ENCODE assay signal across 16 mouse cellular contexts in genomic region chr12:30348036-30348435, GRCm38 (mm10). TPM values are rescaled to one million over a fixed set of nuclear protein-coding genes. Genes with fewer than 3 reads are reported as not detected.
"Had no signal": no experiment of that assay in that cellular context is flagged by ENCODE, and none has a peak within 500 bp of the region (broad histone marks: within the 10 kb centered on the region; RNA-seq: fewer than 3 reads in every experiment).

No protein-coding gene starts in this region.

- H3K27me3 ChIP-seq: midbrain, embryonic 12.5 days; neural tube, embryonic 13.5 days; neural tube, embryonic 15.5 days had no signal

- H3K4me2 ChIP-seq: lung, embryonic 14.5 days; midbrain, embryonic 12.5 days; neural tube, embryonic 13.5 days; neural tube, embryonic 15.5 days had no signal

- DNase-seq: lung, embryonic 14.5 days; lung, postnatal 10 days; lung, postnatal 4 days; retina, postnatal 1 day; right cerebral cortex, postnatal 25 days; right cerebral cortex, postnatal 4 days; spleen, adult 18-20 months; thymus, adult 18-20 months; thymus, postnatal 14 days; thymus, postnatal 36 days had no signal

- H3K36me3 ChIP-seq: midbrain, embryonic 10.5 days; midbrain, embryonic 12.5 days; neural tube, embryonic 13.5 days; neural tube, embryonic 15.5 days had no signal

- H3K9me3 ChIP-seq: midbrain, embryonic 10.5 days; midbrain, embryonic 12.5 days; neural tube, embryonic 13.5 days; neural tube, embryonic 15.5 days had no signal

- H3K27ac ChIP-seq: midbrain, embryonic 10.5 days; neural tube, embryonic 13.5 days had no signal

- H3K9ac ChIP-seq: lung, embryonic 14.5 days; midbrain, embryonic 12.5 days; neural tube, embryonic 13.5 days; neural tube, embryonic 15.5 days had no signal

- H3K4me3 ChIP-seq: midbrain, embryonic 10.5 days; midbrain, embryonic 12.5 days; myocyte; neural tube, embryonic 13.5 days; neural tube, embryonic 15.5 days had no signal

- H3K4me1 ChIP-seq: midbrain, embryonic 12.5 days had no signal

RNA-seq across cellular contexts. Expression of gene Sntg2, which starts 25.1 kb away (rescaled TPM):
- polyA plus RNA-seq: myocyte; thymus, postnatal 0 days had no signal
